Mouse (Mus musculus) lung, adult 2 months (tissue): ENCODE results near the gene Garnl3.

Source experiments
- CTCF ChIP-seq: fragments of 200-500 bp; IDR thresholded peaks from 2 replicates; pipeline ENCODE4 v1.5.1; 2011; ENCODE audit warnings: mild to moderate bottlenecking, low read length, control low read depth; ENCODE audit not compliant: insufficient read depth
- POLR2A ChIP-seq: fragments of 200-500 bp; IDR thresholded peaks from 2 replicates; pipeline ENCODE4 v1.6.1; 2011; ENCODE audit warnings: low read depth, mild to moderate bottlenecking, control low read depth, low read length, borderline replicate concordance; ENCODE audit errors: extremely low read depth

DNA sequence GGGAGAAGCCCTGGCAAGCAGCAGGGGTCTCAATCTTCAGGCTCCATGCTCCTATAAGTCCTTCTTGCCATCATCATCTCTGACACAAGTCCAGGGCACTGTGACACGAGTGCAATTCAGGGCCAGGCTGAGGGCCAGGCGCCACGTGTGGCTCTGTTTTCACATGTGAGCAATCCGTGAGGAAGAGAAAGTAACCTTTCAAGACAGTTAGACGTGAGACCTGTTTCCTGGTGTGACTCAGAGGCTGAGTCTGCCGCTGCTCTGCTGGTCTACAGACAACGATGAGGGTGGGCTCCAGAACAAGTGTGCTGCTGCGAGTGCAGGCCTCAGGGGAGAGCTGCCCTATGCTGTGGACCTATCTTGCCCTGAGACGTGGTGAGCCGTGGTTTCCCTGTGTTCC lies 41.7 kb upstream of the Garnl3 start:
- TF ChIP-seq CTCF (no peak), POLR2A (no peak)
